Mouse (Mus musculus) adrenal gland, adult 2 months (tissue): ENCODE results near the gene Ndufb7. TPM values are rescaled to one million over a fixed set of nuclear protein-coding genes. Genes with fewer than 3 reads are reported as not detected.

ENCODE experiments used
- DNase-seq: peaks from one replicate; pipeline ENCODE4 v3.0.0; 2021
- polyA plus RNA-seq: library from polyadenylated mRNA; depleted of rRNA; stranded (reverse); fragments of >200 nt; gene quantifications from 2 replicates; pipeline ENCODE4 v1.2.3, GENCODE M21; 2012; rRNA removed
- total RNA-seq, 2 experiments: library from RNA; stranded (reverse); gene quantifications; 2 replicates each; pipeline ENCODE4 v1.2.3; 2021

The Ndufb7 gene
- total and polyA plus RNA-seq, 3 experiments: 209 to 402 (median 258) TPM

DNA sequence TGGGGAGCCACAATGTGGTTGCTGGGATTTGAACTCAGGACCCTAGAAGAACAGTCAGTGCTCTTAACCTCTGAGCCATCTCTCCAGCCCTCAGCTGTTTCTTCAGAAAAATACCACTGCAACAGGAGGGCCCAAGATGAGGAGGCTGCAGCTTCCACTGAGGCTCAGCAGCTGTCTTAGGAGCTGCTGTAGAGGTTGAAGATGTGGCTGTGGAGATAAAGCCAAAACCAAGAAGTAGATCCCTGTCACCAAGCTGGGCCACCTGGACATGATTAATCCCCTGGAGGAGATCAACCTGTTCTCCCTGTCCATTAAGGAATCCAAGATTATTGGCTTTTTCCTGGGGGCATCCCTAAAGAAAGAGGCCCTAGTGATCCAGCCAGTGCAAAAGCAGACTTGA, 33.3 kb downstream of the Ndufb7 start:
- no peak for DNase-seq

DNA sequence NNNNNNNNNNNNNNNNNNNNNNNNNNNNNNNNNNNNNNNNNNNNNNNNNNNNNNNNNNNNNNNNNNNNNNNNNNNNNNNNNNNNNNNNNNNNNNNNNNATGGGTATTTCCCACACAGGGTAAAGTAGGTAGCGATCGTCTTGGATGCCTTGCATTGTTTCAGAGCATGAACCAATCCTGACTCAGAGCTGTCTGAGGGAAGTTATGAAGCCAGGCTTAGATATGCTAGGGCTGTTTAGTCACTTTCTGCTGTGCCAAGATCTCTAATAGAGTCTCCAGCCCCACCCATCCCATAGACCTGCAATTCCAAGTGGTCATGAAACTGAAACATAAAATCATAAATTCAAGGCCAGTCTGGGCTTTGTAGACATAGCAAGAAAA, 36.2 kb downstream of the Ndufb7 start:
- peak; percentile 45 for DNase-seq

DNA sequence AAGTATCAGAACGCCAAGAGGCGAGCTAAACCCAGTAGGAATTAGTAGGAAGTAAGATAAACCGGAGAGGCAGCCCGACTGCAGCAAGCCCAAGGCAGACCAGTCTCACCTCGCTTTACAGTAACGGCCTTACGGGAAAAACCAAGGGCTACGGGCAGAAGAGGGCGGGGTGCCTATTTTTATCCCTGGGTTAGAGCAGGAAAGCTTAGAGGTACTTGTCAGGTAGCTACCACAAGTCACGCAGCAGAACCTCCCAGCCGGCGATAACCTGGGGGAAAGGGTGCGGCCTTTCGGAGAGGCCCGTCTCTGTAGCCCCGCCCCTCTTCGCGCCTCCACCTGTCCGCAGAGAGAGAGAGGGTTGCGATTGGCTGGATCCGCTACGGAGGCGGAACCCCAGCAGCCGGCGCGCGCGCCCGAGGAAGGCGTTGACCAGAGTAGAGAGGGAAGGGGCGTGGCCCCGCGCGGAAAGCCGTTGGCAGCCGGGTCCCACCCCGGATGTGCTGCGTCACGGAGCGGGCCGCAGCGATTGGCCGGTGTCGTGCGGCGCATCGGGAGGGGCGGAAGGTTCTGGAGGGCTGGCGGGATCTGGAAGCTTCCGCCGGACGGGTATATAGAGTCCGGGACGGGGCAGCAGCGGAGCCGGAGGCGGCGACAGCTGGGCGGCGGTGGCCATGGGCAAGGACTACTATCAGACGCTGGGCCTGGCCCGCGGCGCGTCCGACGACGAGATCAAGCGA, 41.4 kb downstream of the Ndufb7 start, which contains the start of the genes Tecr and Dnajb1:
Gene Tecr, minus strand, starts transcription at position 311 of the 737 bp plus-strand sequence.
Gene Dnajb1, plus strand, starts transcription at position 533 of the 737 bp plus-strand sequence.
- peak; percentile 100 for DNase-seq

DNA sequence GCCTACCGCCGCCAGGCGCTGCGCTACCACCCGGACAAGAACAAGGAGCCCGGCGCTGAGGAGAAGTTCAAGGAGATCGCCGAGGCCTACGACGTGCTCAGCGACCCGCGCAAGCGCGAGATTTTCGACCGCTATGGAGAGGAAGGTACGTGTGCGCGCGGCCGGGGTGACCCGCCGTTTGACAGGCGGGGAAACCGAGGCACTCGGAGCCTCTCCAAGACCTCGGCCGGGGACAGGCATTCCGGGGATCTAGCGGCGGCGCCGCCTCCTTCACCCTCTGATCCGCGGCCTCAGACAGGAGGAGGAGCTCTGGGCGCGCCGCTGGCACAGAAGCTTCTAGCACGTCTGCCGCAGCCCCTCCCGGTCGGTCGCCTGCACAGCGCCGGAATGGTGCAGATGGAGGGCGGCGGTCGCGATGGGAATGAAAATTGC, 41.9 kb downstream of the Ndufb7 start:
- DNase-seq: peak; percentile 93

DNA sequence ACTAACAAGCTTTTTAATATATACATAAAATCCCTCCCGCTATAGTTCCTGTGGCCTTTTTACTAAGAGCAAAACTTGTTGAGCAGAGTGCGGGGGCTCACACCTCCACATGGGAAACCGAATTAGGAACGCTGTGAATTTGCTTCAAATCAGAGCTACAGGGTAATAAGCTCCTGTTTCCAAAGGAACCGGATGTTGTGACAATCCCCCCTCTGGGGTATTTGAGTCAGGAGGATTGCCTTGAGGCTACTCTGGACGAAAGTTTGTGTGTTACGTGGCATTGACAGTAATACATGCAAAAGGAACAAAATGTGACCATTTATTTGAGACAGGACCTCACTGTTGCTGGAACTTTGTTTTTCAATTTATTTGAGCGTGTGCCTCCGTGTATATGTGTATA, 42.6 kb downstream of the Ndufb7 start:
- no peak for DNase-seq

DNA sequence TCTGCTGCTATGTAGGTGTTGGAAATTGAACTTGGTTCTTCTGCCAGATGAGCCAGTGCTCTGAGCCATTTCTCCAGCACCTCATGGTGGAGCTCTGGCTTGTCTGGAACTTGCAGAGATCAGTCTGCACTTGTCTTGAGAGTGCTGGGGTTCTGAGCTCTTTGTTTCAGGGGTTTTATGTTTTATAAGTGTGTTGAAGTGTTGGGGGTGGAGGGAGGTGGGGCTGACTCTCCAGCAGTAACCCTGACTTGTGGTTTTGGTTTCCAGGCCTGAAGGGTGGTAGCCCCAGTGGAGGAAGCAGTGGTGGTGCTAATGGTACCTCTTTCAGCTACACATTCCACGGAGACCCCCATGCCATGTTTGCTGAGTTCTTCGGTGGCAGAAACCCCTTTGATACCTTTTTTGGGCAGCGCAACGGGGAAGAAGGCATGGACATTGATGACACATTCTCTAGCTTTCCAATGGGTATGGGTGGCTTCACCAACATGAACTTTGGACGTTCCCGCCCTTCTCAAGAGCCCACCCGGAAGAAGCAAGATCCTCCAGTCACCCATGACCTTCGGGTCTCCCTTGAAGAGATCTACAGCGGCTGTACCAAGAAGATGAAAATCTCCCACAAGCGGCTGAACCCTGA, 43.2 kb downstream of the Ndufb7 start:
- DNase-seq: no peak

DNA sequence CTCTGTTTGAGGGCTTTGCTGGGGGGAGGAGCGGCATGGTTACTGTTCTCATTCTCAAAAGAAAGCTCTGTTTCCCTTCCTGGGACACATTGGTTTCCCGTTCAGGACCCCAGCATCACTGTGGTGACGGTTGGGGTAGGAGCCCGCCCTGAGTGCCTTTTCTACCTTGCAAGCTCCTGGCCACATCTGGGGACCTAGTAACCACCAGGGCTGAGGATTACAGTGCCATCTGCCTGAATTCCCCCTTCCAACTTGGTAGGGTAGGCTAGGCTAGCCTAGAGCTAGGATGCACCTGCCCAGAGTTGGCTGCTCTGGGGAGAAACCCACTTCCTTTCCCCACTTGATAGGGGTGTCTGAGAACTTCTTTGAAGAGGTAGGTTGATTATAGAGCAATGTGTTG, 45.5 kb downstream of the Ndufb7 start:
- DNase-seq: no peak

DNA sequence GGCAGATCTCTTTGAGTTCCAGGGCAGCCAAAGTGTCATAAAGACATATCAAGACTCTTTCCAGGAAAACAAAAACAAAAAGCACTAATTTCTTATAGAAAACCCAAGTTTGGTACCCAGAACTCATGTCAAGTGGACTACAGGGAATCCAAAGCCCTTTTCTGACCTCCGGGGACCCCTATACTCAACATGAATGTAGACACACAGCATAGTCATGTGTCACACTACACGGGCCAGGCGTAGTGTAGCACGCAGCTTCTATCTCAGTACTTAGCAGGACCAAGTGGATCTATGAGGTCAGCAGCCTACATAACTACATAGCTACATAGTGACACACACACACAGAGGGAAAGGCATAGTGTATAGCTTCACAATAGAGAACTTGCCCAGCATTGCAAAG, 47.2 kb downstream of the Ndufb7 start:
- no peak for DNase-seq

DNA sequence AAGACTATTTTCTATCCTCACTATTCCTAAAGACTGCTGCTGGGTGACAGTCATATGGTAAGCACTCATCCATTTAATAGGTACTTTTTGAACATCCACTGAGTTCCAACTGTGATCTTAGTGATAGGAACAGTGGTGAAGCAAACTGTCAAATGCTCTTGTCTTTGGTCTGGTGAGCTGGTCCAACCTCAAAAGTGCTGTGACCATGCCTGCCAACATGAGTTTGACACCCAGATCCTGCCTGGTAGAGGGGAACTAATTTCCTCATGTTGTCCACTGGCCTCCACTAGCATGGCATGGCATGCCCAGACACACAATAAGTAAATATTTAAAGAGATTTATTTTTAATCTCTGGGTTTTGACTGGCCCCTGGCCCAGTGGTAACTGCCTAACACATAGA, 50.2 kb downstream of the Ndufb7 start:
- no peak for DNase-seq

DNA sequence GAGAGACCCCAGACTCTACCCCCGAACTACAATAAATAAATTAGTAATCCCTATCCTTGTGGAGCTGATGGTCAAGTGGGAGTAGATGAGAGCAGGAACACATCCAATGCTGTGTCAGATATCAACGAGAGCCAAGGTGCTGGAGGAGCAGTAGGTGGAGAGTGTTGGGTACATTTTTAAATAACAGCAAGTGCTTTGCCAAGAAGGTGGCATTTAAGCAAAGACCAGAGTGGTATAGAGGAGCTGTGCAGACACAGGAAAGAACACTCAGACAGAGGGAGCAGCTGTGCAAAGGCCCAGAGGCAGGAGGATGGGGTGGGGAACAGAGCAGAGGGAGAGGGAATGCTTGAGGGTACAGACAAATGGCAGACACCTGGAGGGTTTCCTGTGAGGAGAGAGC, 50.6 kb downstream of the Ndufb7 start:
- no peak for DNase-seq

DNA sequence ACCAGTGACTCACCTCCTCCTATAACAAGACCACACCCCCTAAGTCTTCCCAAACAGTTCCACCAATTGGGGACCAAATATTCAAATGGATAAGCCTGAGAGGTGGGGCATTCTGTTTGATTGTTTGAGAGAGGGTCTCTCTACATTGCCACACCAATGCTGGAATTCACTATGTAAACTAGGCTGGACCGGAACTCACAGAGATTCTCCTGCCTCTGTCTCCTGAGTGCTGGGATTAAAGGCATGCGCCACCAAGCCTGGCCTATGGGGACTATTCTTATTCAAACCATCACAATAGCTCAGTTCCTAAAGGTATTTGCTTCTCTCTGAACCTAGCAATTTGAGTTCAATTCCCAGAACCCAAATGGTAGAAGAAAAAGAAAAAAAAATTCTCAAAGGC, 52.1 kb downstream of the Ndufb7 start:
- DNase-seq: no peak

DNA sequence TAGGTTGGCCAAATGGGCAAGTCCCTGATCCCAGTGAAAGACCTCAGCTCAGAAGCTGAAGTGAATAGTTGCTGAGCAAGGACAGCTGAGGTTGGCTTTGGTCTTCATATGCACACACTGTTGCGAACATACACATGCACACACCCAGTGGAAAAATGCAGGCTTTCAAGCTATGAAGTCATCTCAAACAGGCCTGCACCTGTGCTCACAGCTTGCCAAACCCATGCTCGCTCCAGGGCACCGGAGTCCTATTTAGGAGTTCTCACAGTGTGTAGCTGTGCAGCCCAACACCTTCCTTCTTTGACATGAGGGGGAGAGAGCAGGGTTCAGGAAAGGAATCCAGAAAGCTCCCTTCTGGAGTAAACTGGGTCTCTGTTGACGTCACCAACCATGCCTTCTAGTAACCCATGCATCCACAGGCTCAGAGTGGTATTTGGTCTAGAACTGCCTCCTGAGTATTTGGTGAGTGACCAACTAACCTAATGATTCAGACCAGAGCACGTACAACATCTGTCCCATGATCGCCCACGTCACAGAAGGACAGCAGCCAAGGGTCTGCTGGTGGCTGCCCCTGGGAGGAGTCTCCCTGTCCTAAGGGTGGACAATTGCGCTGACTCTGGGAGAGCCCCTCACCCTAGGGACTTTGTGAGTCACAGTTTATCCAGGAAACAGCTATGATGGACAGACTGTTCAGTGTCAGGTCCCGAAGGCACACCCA, 53.3 kb downstream of the Ndufb7 start:
- DNase-seq: no peak

Other genes starting within 250 kb of the Ndufb7 start
- 10 to 100 TPM; 24.6 to 27.8 TPM for gene Elmod2, start 234.2 kb upstream of the Ndufb7 start, total RNA-seq
- 0.93 and 0.98 TPM in 2 replicates for gene Elmod2, start 234.2 kb upstream of the Ndufb7 start, polyA plus RNA-seq
- not detected for gene Mgat4d, start 218.2 kb upstream of the Ndufb7 start, total RNA-seq
- gene Mgat4d, start 218.2 kb upstream of the Ndufb7 start, polyA plus RNA-seq: not detected in 2 replicates
- under 1 TPM in 1 of 2 experiments, not detected in 1; 0.17 TPM for gene Clgn, start 176.8 kb upstream of the Ndufb7 start, total RNA-seq
- not detected in 2 replicates for gene Clgn, start 176.8 kb upstream of the Ndufb7 start, polyA plus RNA-seq
- 10 to 100 TPM; 73.5 to 82.5 TPM for gene Scoc, start 108.3 kb upstream of the Ndufb7 start, total RNA-seq
- 0.93 and 1.2 TPM in 2 replicates for gene Scoc, start 108.3 kb upstream of the Ndufb7 start, polyA plus RNA-seq
- not detected for gene Olfr370, start 30.9 kb upstream of the Ndufb7 start, total RNA-seq
- not detected in 2 replicates for gene Olfr370, start 30.9 kb upstream of the Ndufb7 start, polyA plus RNA-seq
- gene Tecr, start 41.3 kb downstream of the Ndufb7 start, total RNA-seq: 100 to 1,000 TPM; 409 to 723 TPM
- 1,113 and 1,272 TPM in 2 replicates for gene Tecr, start 41.3 kb downstream of the Ndufb7 start, polyA plus RNA-seq
- 10 to 100 TPM; 21.8 to 61.9 TPM for gene Dnajb1, start 41.5 kb downstream of the Ndufb7 start, total RNA-seq
- gene Dnajb1, start 41.5 kb downstream of the Ndufb7 start, polyA plus RNA-seq: 21.8 and 27.3 TPM in 2 replicates
- gene Gipc1, start 86.0 kb downstream of the Ndufb7 start, total RNA-seq: 10 to 100 TPM; 29.5 to 50.1 TPM
- 53.8 and 56.4 TPM in 2 replicates for gene Gipc1, start 86.0 kb downstream of the Ndufb7 start, polyA plus RNA-seq
- 1 to 10 TPM in 1 of 2 experiments, under 1 TPM in 1; 0.76 to 1.1 TPM for gene Ptger1, start 100.0 kb downstream of the Ndufb7 start, total RNA-seq
- 2.1 and 2.8 TPM in 2 replicates for gene Ptger1, start 100.0 kb downstream of the Ndufb7 start, polyA plus RNA-seq
- 100 to 1,000 TPM; 110 to 115 TPM for gene Pkn1, start 132.5 kb downstream of the Ndufb7 start, total RNA-seq
- 138 and 164 TPM in 2 replicates for gene Pkn1, start 132.5 kb downstream of the Ndufb7 start, polyA plus RNA-seq
- 10 to 100 TPM; 15.3 to 20.9 TPM for gene Ddx39, start 148.5 kb downstream of the Ndufb7 start, total RNA-seq
- gene Ddx39, start 148.5 kb downstream of the Ndufb7 start, polyA plus RNA-seq: 13.4 and 14.1 TPM in 2 replicates
- gene Adgre5, start 174.7 kb downstream of the Ndufb7 start, total RNA-seq: 10 to 100 TPM; 31.5 to 40.7 TPM
- 34.5 and 35.2 TPM in 2 replicates for gene Adgre5, start 174.7 kb downstream of the Ndufb7 start, polyA plus RNA-seq